Mouse (Mus musculus) left cerebral cortex, postnatal 25 days (tissue): ENCODE results near the gene Marf1. TPM values are rescaled to one million over a fixed set of nuclear protein-coding genes. Genes with fewer than 3 reads are reported as not detected.
"Not testable (repeated sequence)": the region's sequence is repeated elsewhere in the genome, so short reads cannot be mapped to it uniquely, and the experiment has no call there.

ENCODE experiments used
- DNase-seq, 2 experiments: peaks; one replicate each; pipeline ENCODE4 v3.0.0; 2022; ENCODE audit warnings: low spot score in 2 of 2, mixed read lengths in 1 of 2
- intact Hi-C: fragments of 180-260 bp; cut with DNase I; formaldehyde crosslinking; loops from one replicate; pipeline ENCODE4 v1.15.1; 2025
- microRNA-seq, 2 experiments: library from miRNA; unstranded; fragments of <30 nt; microRNA quantifications; one replicate each; pipeline ENCODE4 v1.2.0; 2022
- total RNA-seq, 2 experiments: library from RNA; stranded (reverse); gene quantifications; 2 replicates each; pipeline ENCODE4 v1.2.3; 2021

The Marf1 gene
- total RNA-seq, 2 experiments from 2014 or later: 128 to 135 TPM

DNA sequence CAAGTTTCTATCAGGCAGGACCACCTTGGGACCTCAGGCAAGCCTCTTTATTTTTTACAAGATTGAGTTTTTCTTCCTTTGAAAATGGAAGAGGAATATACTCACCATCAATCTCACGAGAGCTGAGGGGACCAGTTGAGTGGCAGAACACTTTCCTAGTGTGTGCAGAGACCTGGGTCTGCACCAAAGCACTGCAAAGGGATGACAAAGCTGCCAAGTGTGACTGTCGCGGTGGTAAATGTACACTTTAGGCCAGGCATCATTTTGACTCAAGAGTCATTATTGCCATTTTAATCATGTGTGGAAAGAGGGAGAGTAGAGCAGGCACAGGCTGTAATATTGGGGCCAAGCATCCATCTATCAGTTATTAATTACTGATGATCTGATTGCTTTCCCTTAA lies 73.9 kb downstream of the Marf1 start:
- intact Hi-C loops: loop anchor here (5.0 kb wide), 1 partner anchor 102 kb away; the partner anchor contains the start of genes 2900011O08Rik and Ifitm7
- DNase-seq: no peak

- intact Hi-C loops: loop anchor here (5.0 kb wide), 1 partner anchor 101 kb away; the partner anchor contains the start of genes 2900011O08Rik and Ifitm7
- DNase-seq: no peak
Observed at GRCm38 (mm10) chr16:14088249-14088648, 74.9 kb downstream of the Marf1 start.

GRCm38 (mm10) chr16:14082925-14083324 lies 80.2 kb downstream of the Marf1 start:
- intact Hi-C loops: no loop called here
- no peak for DNase-seq

DNA sequence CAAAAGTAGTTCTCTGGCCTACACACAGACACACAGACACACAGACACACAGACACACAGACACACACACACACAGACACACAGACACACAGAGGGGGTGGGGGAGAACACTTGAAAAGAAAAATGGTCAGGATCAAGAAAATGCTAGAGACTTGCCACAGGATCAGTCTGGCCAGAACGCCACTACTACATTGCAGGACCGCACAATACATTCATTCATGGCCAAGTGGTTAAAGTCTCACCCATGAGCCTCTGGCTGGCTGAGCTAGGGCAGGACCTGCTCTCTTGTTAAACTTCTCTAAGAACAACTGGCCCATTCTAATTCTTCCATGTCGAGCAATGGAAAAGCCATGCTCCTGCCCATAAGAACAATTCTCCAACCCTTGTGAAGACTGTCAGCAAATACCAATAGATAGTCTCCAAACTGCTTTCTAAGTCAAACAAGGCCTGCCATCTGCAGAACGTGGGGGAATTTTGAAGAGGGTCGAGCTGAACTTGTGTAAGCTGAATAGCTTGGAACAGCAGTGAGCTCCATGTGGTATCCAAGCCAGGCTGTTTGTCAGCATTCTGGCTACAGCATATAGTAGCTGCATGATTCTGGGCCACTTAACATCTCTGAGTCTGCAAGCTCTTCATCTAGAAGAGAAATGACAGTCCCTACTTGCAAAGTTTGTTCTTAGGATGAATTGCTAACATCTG lies 92.5 kb downstream of the Marf1 start:
- no peak for DNase-seq
- intact Hi-C loops: no loop called here

DNA sequence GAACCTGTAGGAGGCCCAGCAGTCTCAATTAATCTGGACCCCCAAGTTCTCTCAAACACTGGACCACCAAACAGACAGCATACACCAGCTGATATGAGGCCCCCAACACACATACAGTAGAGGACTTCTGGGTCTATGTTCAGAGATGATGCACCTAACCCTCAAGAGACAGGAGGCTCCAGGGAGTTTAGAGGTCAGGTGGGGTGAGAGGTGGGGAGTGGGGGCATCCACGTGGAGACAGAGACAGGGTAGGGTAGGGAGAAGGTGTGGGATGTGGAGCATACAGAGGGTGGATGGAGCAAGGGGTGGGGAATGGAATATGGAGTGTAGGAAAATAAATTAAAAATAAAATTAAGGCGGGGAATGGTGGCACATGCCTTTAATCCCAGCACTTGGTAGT lies 94.5 kb downstream of the Marf1 start:
- DNase-seq, intact Hi-C loops: not testable (repeated sequence)

GRCm38 (mm10) chr16:14066571-14066970 lies 96.6 kb downstream of the Marf1 start:
- intact Hi-C loops, DNase-seq: not testable (repeated sequence)

DNA sequence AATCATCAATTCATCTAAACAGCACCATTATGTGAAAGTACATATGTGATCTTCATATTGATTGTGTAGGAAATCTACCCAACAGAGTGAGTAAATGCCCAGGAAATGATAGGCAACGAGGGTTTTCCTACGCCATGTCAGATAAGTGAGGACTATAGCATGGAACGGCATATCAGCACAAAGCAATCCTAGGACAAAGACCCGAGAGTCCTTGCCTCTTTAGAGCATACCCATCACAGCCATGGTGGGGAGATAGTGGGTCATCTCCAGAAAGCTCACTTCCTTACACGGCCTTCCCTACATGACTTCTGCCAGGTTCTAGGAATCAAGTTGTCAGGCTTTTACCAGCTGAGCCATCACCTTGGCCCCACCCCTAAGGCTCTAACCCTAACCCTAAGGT lies 103.3 kb downstream of the Marf1 start:
- intact Hi-C loops: no loop called here
- no peak for DNase-seq

Small RNAs within 50 kb of the gene (microRNA-seq; reads per million reads assigned to microRNA genes)
- 0 to 0.50 reads per million in 2 experiments for gene Gm27671
- gene Mir484: 1,947 to 2,546 reads per million in 2 experiments

Other genes with a start within 250 kb of the Marf1 start
- 100 to 1,000 TPM; 262 to 285 TPM for gene 2900011O08Rik, start 176.7 kb downstream of the Marf1 start, total RNA-seq
- 1 to 10 TPM; 1.0 to 1.7 TPM for gene Ifitm7, start 176.5 kb downstream of the Marf1 start, total RNA-seq
- 10 to 100 TPM; 16.2 to 17.5 TPM for gene Nde1, start 76 bp downstream of the Marf1 start, total RNA-seq
- 1 to 10 TPM; 3.6 to 4.4 TPM for gene Myh11, start 128.0 kb upstream of the Marf1 start, total RNA-seq
- gene Fopnl, start 154.1 kb upstream of the Marf1 start, total RNA-seq: 10 to 100 TPM; 49.1 to 52.6 TPM
- 10 to 100 TPM; 16.7 to 17.6 TPM for gene Abcc1, start 198.2 kb upstream of the Marf1 start, total RNA-seq